ENCODE assay signal across 16 mouse cellular contexts in genomic region chr2:158777490-158777889, GRCm38 (mm10). TPM values are rescaled to one million over a fixed set of nuclear protein-coding genes. Genes with fewer than 3 reads are reported as not detected.
DNase-seq lines count a peak whose midpoint lies in the region; ATAC-seq lines count a peak whose summit lies in the region.
"Had no signal": no experiment of that assay in that cellular context is flagged by ENCODE, and none has a peak within 500 bp of the region (broad histone marks: within the 10 kb centered on the region; RNA-seq: fewer than 3 reads in every experiment).

No protein-coding gene starts in this region.

- peak overlapping the region; percentile 48 for H3K27ac ChIP-seq in embryonic facial prominence, embryonic 13.5 days
- H3K27ac ChIP-seq in embryonic facial prominence, embryonic 10.5 days (replicated peaks) = no peak overlapping the region
- no peak overlapping the region for H3K27ac ChIP-seq in heart, embryonic 16.5 days (ENCODE audit: low read length)
- H3K27ac ChIP-seq in lung, embryonic 16.5 days (ENCODE audit: low read length) = peak overlapping the region; percentile 59
- H3K27ac ChIP-seq in limb, embryonic 15.5 days = peak overlapping the region; percentile 38; the same call in 1 of the 2 replicates
- H3K27ac ChIP-seq: embryonic facial prominence, embryonic 15.5 days; forebrain, embryonic 10.5 days; hindbrain, embryonic 10.5 days; midbrain, embryonic 13.5 days had no signal

- no peak overlapping the region for H3K4me2 ChIP-seq in embryonic facial prominence, embryonic 13.5 days
- no peak overlapping the region for H3K4me2 ChIP-seq in heart, embryonic 16.5 days (ENCODE audit: low read depth, low read length)
- H3K4me2 ChIP-seq in lung, embryonic 16.5 days (ENCODE audit: low read depth, low read length) = no peak overlapping the region
- no peak overlapping the region for H3K4me2 ChIP-seq in limb, embryonic 15.5 days
- H3K4me2 ChIP-seq: embryonic facial prominence, embryonic 15.5 days; midbrain, embryonic 13.5 days had no signal

- peak overlapping the region; percentile 36; the same call in 1 of the 2 replicates for H3K9ac ChIP-seq in embryonic facial prominence, embryonic 13.5 days
- H3K9ac ChIP-seq in heart, embryonic 16.5 days (ENCODE audit: low read length) = peak overlapping the region; percentile 18; the same call in 1 of the 2 replicates
- peak overlapping the region; percentile 13; the same call in 1 of the 2 replicates for H3K9ac ChIP-seq in lung, embryonic 16.5 days (ENCODE audit: low read length)
- H3K9ac ChIP-seq in limb, embryonic 15.5 days = no peak overlapping the region
- H3K9ac ChIP-seq: embryonic facial prominence, embryonic 15.5 days; midbrain, embryonic 13.5 days had no signal

- 79% methylated on average over 6 of the region's 6 CpGs for WGBS in embryonic facial prominence, embryonic 13.5 days
- WGBS in embryonic facial prominence, embryonic 10.5 days = 89% methylated on average over 6 of the region's 6 CpGs
- WGBS in heart, embryonic 16.5 days = 22% methylated on average over 6 of the region's 6 CpGs
- WGBS in lung, embryonic 16.5 days = 13% methylated on average over 6 of the region's 6 CpGs
- WGBS in limb, embryonic 15.5 days = 64% methylated on average over 6 of the region's 6 CpGs

- no peak for ATAC-seq in embryonic facial prominence, embryonic 13.5 days (ENCODE audit: insufficient number of reproducible peaks, insufficient read depth, low FRiP score, low TSS enrichment, low read depth)
- 0 out of 2 replicates have a peak, but pooled peaks have one; percentile 3 for ATAC-seq in heart, embryonic 16.5 days (replicated peaks; ENCODE audit: extremely low read depth, insufficient read depth, low FRiP score)
- 0 out of 2 replicates have a peak, but pooled peaks have one; percentile 26 for ATAC-seq in lung, embryonic 16.5 days (ENCODE audit: low read depth)
- ATAC-seq in limb, embryonic 15.5 days (ENCODE audit: insufficient number of reproducible peaks, low FRiP score, low TSS enrichment, low read depth) = no peak
- ATAC-seq: midbrain, embryonic 13.5 days had no signal

- H3K4me3 ChIP-seq in embryonic facial prominence, embryonic 13.5 days = no peak overlapping the region
- no peak overlapping the region for H3K4me3 ChIP-seq in embryonic facial prominence, embryonic 10.5 days
- H3K4me3 ChIP-seq in heart, embryonic 16.5 days (ENCODE audit: low read length) = no peak overlapping the region
- H3K4me3 ChIP-seq in lung, embryonic 16.5 days (ENCODE audit: low read length) = no peak overlapping the region
- H3K4me3 ChIP-seq in limb, embryonic 15.5 days = no peak overlapping the region
- H3K4me3 ChIP-seq: embryonic facial prominence, embryonic 15.5 days; forebrain, embryonic 10.5 days; hindbrain, embryonic 10.5 days; midbrain, embryonic 13.5 days had no signal

- peaks cover 22% of the 10 kb centered on the region for H3K4me1 ChIP-seq in embryonic facial prominence, embryonic 13.5 days
- H3K4me1 ChIP-seq in embryonic facial prominence, embryonic 10.5 days = peaks cover 33% of the 10 kb centered on the region
- peaks cover 39% of the 10 kb centered on the region for H3K4me1 ChIP-seq in heart, embryonic 16.5 days (ENCODE audit: control insufficient read depth, insufficient read depth, low read length)
- H3K4me1 ChIP-seq in lung, embryonic 16.5 days (replicated peaks; ENCODE audit: control insufficient read depth, insufficient read depth, low read length) = peaks cover 46% of the 10 kb centered on the region
- peaks cover 44% of the 10 kb centered on the region for H3K4me1 ChIP-seq in limb, embryonic 15.5 days

- DNase-seq in embryonic facial prominence, embryonic 10.5 days (ENCODE audit: low spot score) = no peak
- no peak for DNase-seq in heart, adult 11 months
- no peak for DNase-seq in lung, postnatal 4 days
- DNase-seq in layer of hippocampus, adult 9-11 months = no peak
- DNase-seq: cerebellum, adult 8-10 months; gastrocnemius, postnatal 14 days; kidney, postnatal 4 days; right cerebral cortex, postnatal 25 days had no signal

- no peaks in the 10 kb centered on the region for H3K9me3 ChIP-seq in embryonic facial prominence, embryonic 13.5 days
- no peaks in the 10 kb centered on the region for H3K9me3 ChIP-seq in embryonic facial prominence, embryonic 10.5 days
- H3K9me3 ChIP-seq in heart, embryonic 16.5 days (replicated peaks; ENCODE audit: control insufficient read depth, low read length) = no peaks in the 10 kb centered on the region
- H3K9me3 ChIP-seq in lung, embryonic 16.5 days (ENCODE audit: control insufficient read depth, low read length) = no peaks in the 10 kb centered on the region
- no peaks in the 10 kb centered on the region for H3K9me3 ChIP-seq in limb, embryonic 15.5 days
- H3K9me3 ChIP-seq: embryonic facial prominence, embryonic 15.5 days; forebrain, embryonic 10.5 days; hindbrain, embryonic 10.5 days; midbrain, embryonic 13.5 days had no signal

- peaks cover 42% of the 10 kb centered on the region for H3K36me3 ChIP-seq in embryonic facial prominence, embryonic 13.5 days
- peaks cover 92% of the 10 kb centered on the region for H3K36me3 ChIP-seq in embryonic facial prominence, embryonic 10.5 days (replicated peaks)
- H3K36me3 ChIP-seq in heart, embryonic 16.5 days (ENCODE audit: control insufficient read depth, insufficient read depth) = peaks cover 12% of the 10 kb centered on the region
- peaks cover 23% of the 10 kb centered on the region for H3K36me3 ChIP-seq in lung, embryonic 16.5 days (ENCODE audit: control insufficient read depth, insufficient read depth, low read length)
- peaks cover 31% of the 10 kb centered on the region for H3K36me3 ChIP-seq in limb, embryonic 15.5 days

- H3K27me3 ChIP-seq in embryonic facial prominence, embryonic 13.5 days = no peaks in the 10 kb centered on the region
- no peaks in the 10 kb centered on the region for H3K27me3 ChIP-seq in embryonic facial prominence, embryonic 10.5 days (replicated peaks; ENCODE audit: low read depth, poor library complexity, severe bottlenecking)
- no peaks in the 10 kb centered on the region for H3K27me3 ChIP-seq in heart, embryonic 16.5 days (ENCODE audit: control insufficient read depth, insufficient read depth, low read length)
- no peaks in the 10 kb centered on the region for H3K27me3 ChIP-seq in lung, embryonic 16.5 days (ENCODE audit: control insufficient read depth, insufficient read depth, low read depth, low read length)
- no peaks in the 10 kb centered on the region for H3K27me3 ChIP-seq in limb, embryonic 15.5 days
- H3K27me3 ChIP-seq: embryonic facial prominence, embryonic 15.5 days; midbrain, embryonic 13.5 days had no signal

RNA-seq across cellular contexts. Expression of gene Fam83d, which starts 9.6 kb away (rescaled TPM):
- polyA plus RNA-seq in embryonic facial prominence, embryonic 13.5 days (2015; fragmentation: Nextera tagmentation; extraction: Ambion mirVana) = 46.8 and 47.5 TPM in 2 replicates
- polyA plus RNA-seq in embryonic facial prominence, embryonic 10.5 days (2016; fragmentation: Nextera tagmentation; extraction: Ambion mirVana) = 48.7 and 51.5 TPM in 2 replicates
- 58.2 and 61.4 TPM in 2 replicates for polyA plus RNA-seq in heart, embryonic 16.5 days (2015; fragmentation: Nextera tagmentation; extraction: Ambion mirVana)
- polyA plus RNA-seq in lung, embryonic 16.5 days (2015; fragmentation: Nextera tagmentation; extraction: Ambion mirVana) = 60.1 and 63.1 TPM in 2 replicates
- 43.0 and 43.4 TPM in 2 replicates for polyA plus RNA-seq in limb, embryonic 15.5 days (2015; fragmentation: Nextera tagmentation; extraction: Ambion mirVana)

RNA-seq across cellular contexts. Expression of gene Dhx35, which starts 17.1 kb away (rescaled TPM):
- polyA plus RNA-seq in embryonic facial prominence, embryonic 13.5 days (2015; fragmentation: Nextera tagmentation; extraction: Ambion mirVana) = 15.1 and 16.5 TPM in 2 replicates
- polyA plus RNA-seq in embryonic facial prominence, embryonic 10.5 days (2016; fragmentation: Nextera tagmentation; extraction: Ambion mirVana) = 16.4 and 18.2 TPM in 2 replicates
- polyA plus RNA-seq in heart, embryonic 16.5 days (2015; fragmentation: Nextera tagmentation; extraction: Ambion mirVana) = 14.4 and 15.5 TPM in 2 replicates
- 12.5 and 13.9 TPM in 2 replicates for polyA plus RNA-seq in lung, embryonic 16.5 days (2015; fragmentation: Nextera tagmentation; extraction: Ambion mirVana)
- polyA plus RNA-seq in limb, embryonic 15.5 days (2015; fragmentation: Nextera tagmentation; extraction: Ambion mirVana) = 11.1 and 11.6 TPM in 2 replicates

Comparison
In these comparisons a context has a peak if more than half of its experiments do, and no peak if none do; other contexts are left out.
1. H3K27ac ChIP-seq: peak in embryonic facial prominence, embryonic 13.5 days (single experiment), lung, embryonic 16.5 days (single experiment) and limb, embryonic 15.5 days (single experiment); none in embryonic facial prominence, embryonic 10.5 days (single experiment) and heart, embryonic 16.5 days (single experiment).
2. ATAC-seq: peak in heart, embryonic 16.5 days (single experiment) and lung, embryonic 16.5 days (single experiment); none in embryonic facial prominence, embryonic 13.5 days (single experiment) and limb, embryonic 15.5 days (single experiment).